Mouse (Mus musculus) myocyte (in vitro differentiated cells): ENCODE measurements around the gene Vmn1r89. TPM values are rescaled to one million over a fixed set of nuclear protein-coding genes. Genes with fewer than 3 reads are reported as not detected.
A peak's percentile ranks its signal among the peaks of the same experiment; 100 is the strongest.

ENCODE experiments used
- H3K27me3 ChIP-seq: one replicate; pipeline ENCODE4 v1.6.1; 2011; ENCODE audit not compliant: control insufficient read depth, insufficient read depth, insufficient read length
- H3K36me3 ChIP-seq: one replicate; pipeline ENCODE4 v1.6.1; 2011; ENCODE audit not compliant: control insufficient read depth, insufficient read depth
- H3K4me2 ChIP-seq: one replicate; pipeline ENCODE4 v1.6.1; 2011; ENCODE audit warnings: low read depth, control low read depth
- H3K4me3 ChIP-seq: one replicate; pipeline ENCODE4 v1.5.1; 2011; ENCODE audit warnings: mild to moderate bottlenecking, control low read depth, moderate library complexity
- H3K79me2 ChIP-seq: one replicate; pipeline ENCODE4 v1.6.1; 2011; ENCODE audit not compliant: control insufficient read depth, insufficient read depth
- H3ac ChIP-seq: one replicate; pipeline ENCODE4 v1.6.1; 2011; ENCODE audit not compliant: control insufficient read depth, insufficient read length
- MYOD1 ChIP-seq, 3 experiments: IDR thresholded peaks; one replicate each; pipeline ENCODE4 v1.6.1; 2011; ENCODE audit warnings: control low read depth in 2 of 3, low read depth in 2 of 3, mild to moderate bottlenecking in 2 of 3, moderate library complexity in 1 of 3; ENCODE audit not compliant: insufficient read length in 2 of 3, control insufficient read depth in 1 of 3
- MYOG ChIP-seq, 3 experiments: IDR thresholded peaks; one replicate each; pipeline ENCODE4 v1.6.1; 2011; ENCODE audit warnings: control low read depth in 2 of 3, low read depth in 2 of 3, mild to moderate bottlenecking in 2 of 3; ENCODE audit not compliant: insufficient read length in 2 of 3, control insufficient read depth in 1 of 3, insufficient read depth in 1 of 3
- POLR2AphosphoS2 ChIP-seq: IDR thresholded peaks from one replicate; pipeline ENCODE4 v1.6.1; 2011; ENCODE audit warnings: low read depth, control low read depth; ENCODE audit not compliant: insufficient read length
- REST ChIP-seq: IDR thresholded peaks from one replicate; pipeline ENCODE4 v1.6.1; 2011; ENCODE audit warnings: mild to moderate bottlenecking, control low read depth, moderate library complexity; ENCODE audit not compliant: insufficient read depth, insufficient read length
- polyA plus RNA-seq: library from polyadenylated mRNA; unstranded; fragments of >200 nt; fragmentation: generic; extraction: Trizol; gene quantifications from one replicate; pipeline ENCODE4 v1.2.1, GENCODE M21; 2012; ENCODE audit warnings: missing spikeins

Gene Vmn1r89
- polyA plus RNA-seq, 1 experiment: not detected

GRCm38 (mm10) chr7:13269394-13269793, 56.6 kb downstream of the Vmn1r89 start:
- Histone ChIP-seq H3K79me2 (no peaks in the 10 kb centered on the region), H3K4me2 (no peak overlapping the region), H3K36me3 (peaks cover 5% of the 10 kb centered on the region), H3K27me3 (no peaks in the 10 kb centered on the region), H3ac (no peak overlapping the region), H3K4me3 (no peak overlapping the region)
- TF ChIP-seq REST (no peak), MYOD1 (IDR thresholded peaks at IDR 0.05; ENCODE audit: control insufficient read depth in 1 of 3, insufficient read length in 2 of 3, low read depth in 2 of 3) (peak in 2 of 3 experiments; percentile 91), MYOG (IDR thresholded peaks at IDR 0.05; ENCODE audit: control insufficient read depth in 1 of 3, insufficient read depth in 1 of 3, insufficient read length in 2 of 3, low read depth in 2 of 3) (peak in 2 of 3 experiments; percentile 65 to 69), POLR2AphosphoS2 (peak; percentile 36)

Other genes with a start within 250 kb of the Vmn1r89 start
- 1.9 TPM for gene Zfp324, start 247.2 kb upstream of the Vmn1r89 start, polyA plus RNA-seq
- gene Zfp446, start 235.2 kb upstream of the Vmn1r89 start, polyA plus RNA-seq: 1.7 TPM
- gene Slc27a5, start 214.8 kb upstream of the Vmn1r89 start, polyA plus RNA-seq: not detected
- 252 TPM for gene Trim28, start 213.9 kb upstream of the Vmn1r89 start, polyA plus RNA-seq
- 8.2 TPM for gene Zbtb45, start 203.0 kb upstream of the Vmn1r89 start, polyA plus RNA-seq
- gene Chmp2a, start 178.2 kb upstream of the Vmn1r89 start, polyA plus RNA-seq: 189 TPM
- 227 TPM for gene Ube2m, start 174.7 kb upstream of the Vmn1r89 start, polyA plus RNA-seq
- gene Mzf1, start 158.3 kb upstream of the Vmn1r89 start, polyA plus RNA-seq: 0.37 TPM
- not detected for gene Vmn1r85, start 117.8 kb upstream of the Vmn1r89 start, polyA plus RNA-seq
- not detected for gene Vmn1r86, start 93.1 kb upstream of the Vmn1r89 start, polyA plus RNA-seq
- gene Vmn1r87, start 72.9 kb upstream of the Vmn1r89 start, polyA plus RNA-seq: not detected
- gene Vmn1r88, start 53.5 kb upstream of the Vmn1r89 start, polyA plus RNA-seq: not detected
- gene Lig1, start 64.3 kb downstream of the Vmn1r89 start, polyA plus RNA-seq: 17.5 TPM
- 3.2 TPM for gene Zswim9, start 65.7 kb downstream of the Vmn1r89 start, polyA plus RNA-seq
- 0.01 TPM for gene Pla2g4c, start 111.6 kb downstream of the Vmn1r89 start, polyA plus RNA-seq
- not detected for gene Cabp5, start 185.1 kb downstream of the Vmn1r89 start, polyA plus RNA-seq
- gene Bsph1, start 237.8 kb downstream of the Vmn1r89 start, polyA plus RNA-seq: not detected